Mouse (Mus musculus): Measurements from ENCODE around the gene Cers5. TPM values are rescaled to one million over a fixed set of nuclear protein-coding genes. Genes with fewer than 3 reads are reported as not detected.
"Not testable (repeated sequence)": the region's sequence is repeated elsewhere in the genome, so short reads cannot be mapped to it uniquely, and the experiment has no call there.

Cers5 gene
- total RNA-seq (2021) = 10 to 100 TPM; 54.3 to 57.0 TPM
- long read RNA-seq, experiment 1, transcript Cers5-201 (10 exons, 2,096 nt) = major isoform, 57 of 108 reads
- long read RNA-seq, experiment 1, partial matches to known transcripts = 2 of 108 reads
- long read RNA-seq, experiment 1, other reads (novel, unspliced or antisense) = 45 of 108 reads
- long read RNA-seq, experiment 2, transcript Cers5-201 (10 exons, 2,096 nt) = major isoform, 78 of 158 reads
- long read RNA-seq, experiment 2, partial matches to known transcripts = 3 of 158 reads
- long read RNA-seq, experiment 2, other reads (novel, unspliced or antisense) = 75 of 158 reads

DNA sequence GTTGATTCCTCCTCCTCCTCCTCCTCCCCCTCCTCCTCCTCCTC lies at the start of gene Cers5:
Gene Cers5 (minus strand): TSS at position 5 of the 44 bp plus-strand sequence.
- DNase-seq (ENCODE audit: low spot score in 2 of 2) = not testable (repeated sequence)

DNA sequence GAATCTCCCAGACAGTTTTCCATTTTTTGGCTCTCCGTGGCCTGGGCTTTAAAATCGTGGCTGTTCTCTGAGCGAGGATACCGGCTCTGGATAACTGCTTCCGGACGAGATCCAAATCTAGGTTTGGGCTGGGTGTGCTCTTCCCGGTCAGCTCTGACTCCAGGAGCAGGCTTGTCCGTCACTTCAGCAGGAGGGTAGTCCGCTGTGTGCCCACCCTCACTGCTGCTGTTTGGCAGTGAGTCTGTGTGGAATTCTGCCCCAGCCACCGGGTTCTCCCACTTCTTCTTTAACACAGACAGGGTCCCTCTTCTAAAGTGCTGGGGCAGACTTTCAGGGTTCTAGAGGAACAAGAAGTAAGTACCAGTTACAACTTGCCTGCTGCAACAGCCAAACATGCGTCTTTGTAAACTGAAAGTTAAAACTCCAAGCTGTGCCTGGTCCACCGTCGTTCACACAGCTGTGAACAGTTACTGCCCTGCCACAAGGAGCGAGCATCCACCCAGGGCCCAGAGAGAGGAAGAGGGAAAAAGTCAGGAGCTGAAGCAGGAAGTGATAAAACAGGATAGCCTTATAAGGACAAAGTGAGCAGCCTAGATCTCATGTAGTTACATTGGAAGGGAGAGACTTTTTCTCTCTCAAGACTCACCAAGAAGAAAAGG lies 47.1 kb upstream of the Cers5 start:
- no peak for DNase-seq (ENCODE audit: low spot score in 2 of 2)

GRCm38 (mm10) chr15:99819109-99819440 lies 46.4 kb upstream of the Cers5 start:
- no peak for DNase-seq (ENCODE audit: low spot score in 2 of 2)

- DNase-seq (ENCODE audit: low spot score in 2 of 2) = no peak
Measured at GRCm38 (mm10) chr15:99818321-99819108, 45.8 kb upstream of the Cers5 start.

GRCm38 (mm10) chr15:99817343-99818235 lies 44.9 kb upstream of the Cers5 start:
- no peak for DNase-seq (ENCODE audit: low spot score in 2 of 2)

DNA sequence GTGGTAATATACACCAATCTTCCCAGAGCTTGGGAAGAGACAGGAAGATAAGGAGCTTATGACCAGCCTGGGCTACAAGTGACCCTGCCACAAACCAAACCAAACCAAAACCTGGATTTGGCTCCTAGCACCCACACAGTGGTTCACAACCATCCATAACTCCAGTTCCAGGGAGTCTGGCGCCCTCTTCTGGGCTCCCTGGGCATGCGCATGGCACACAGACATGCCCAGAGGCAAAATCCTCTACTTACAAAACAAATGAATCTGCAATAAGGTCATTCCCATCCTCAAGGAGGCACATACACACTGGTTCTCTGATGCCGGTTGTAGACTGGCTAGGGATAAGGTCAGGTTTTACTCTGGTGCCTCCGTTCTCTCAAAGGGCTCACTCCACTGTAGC lies 43.3 kb upstream of the Cers5 start:
- DNase-seq (ENCODE audit: low spot score in 2 of 2) = no peak

GRCm38 (mm10) chr15:99814554-99815260 lies 42.0 kb upstream of the Cers5 start:
- no peak for DNase-seq (ENCODE audit: low spot score in 2 of 2)

DNA sequence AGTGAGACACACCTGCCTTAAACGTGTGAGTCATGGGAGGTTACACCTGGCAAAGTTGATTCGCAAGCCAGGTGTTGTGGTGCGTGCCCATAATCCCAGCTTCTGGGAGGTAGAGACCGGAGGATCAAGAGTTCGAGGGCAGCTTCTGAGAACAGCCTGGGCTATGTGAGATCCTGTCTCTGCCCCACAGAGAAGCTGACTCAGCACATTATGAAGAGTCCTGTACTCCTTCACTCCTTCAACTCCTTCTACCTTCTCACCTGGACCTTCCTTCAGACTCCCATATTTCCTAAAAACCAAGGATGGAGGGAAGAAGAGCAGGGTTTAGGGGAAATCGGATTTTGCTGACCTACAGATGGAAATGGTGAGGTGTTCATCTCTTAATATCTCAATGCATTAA lies 41.0 kb upstream of the Cers5 start:
- DNase-seq (ENCODE audit: low spot score in 2 of 2) = no peak

DNA sequence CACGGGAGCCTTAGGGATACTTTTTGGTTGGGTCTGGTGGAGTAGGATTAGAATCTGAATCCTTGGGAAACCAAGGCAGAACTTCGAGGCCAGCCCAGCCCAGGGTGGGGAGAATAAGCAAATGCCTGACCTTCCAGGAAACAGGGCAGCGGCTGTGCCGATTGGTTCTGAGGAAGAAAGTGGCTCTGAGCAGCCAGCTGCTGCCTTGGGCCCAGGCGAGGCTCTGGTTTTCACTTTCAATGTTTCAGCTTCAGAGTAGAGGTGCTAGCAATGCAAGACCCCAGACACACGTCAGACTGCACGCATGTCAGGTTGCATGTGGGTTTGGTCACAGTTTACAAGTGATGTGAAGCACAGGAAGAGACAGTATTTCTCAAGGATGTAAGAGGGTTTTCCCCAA lies 39.4 kb upstream of the Cers5 start:
- no peak for DNase-seq (ENCODE audit: low spot score in 2 of 2)

GRCm38 (mm10) chr15:99807776-99808735 lies 35.4 kb upstream of the Cers5 start:
- DNase-seq (ENCODE audit: low spot score in 2 of 2) = no peak

DNA sequence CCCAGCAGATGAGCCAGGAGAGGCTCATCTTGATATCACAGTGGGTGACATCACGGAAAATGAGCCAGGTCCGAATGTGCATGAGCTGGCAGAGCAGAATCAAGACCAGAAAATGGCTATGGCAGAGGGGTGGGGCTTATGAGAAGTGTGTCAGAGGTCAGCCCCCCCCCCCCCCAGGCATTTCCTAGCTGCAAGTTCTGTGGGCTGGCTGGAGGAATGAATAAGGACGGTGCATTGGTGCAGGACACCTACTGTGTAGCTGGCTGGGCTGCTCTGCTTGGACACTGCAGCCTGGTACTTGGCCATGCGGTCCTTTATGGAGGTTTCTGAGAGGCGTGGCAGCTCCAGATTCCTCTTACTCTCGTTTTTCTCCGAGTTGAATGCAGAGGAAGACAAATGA lies 33.5 kb upstream of the Cers5 start:
- DNase-seq (ENCODE audit: low spot score in 2 of 2) = no peak

- no peak for DNase-seq (ENCODE audit: low spot score in 2 of 2)
Measured at GRCm38 (mm10) chr15:99805673-99806072, 33.0 kb upstream of the Cers5 start.

GRCm38 (mm10) chr15:99803186-99803644 lies 30.5 kb upstream of the Cers5 start:
- DNase-seq (ENCODE audit: low spot score in 2 of 2) = no peak

- DNase-seq (ENCODE audit: low spot score in 2 of 2) = no peak
Measured at GRCm38 (mm10) chr15:99801885-99802572, 29.3 kb upstream of the Cers5 start.

- DNase-seq (ENCODE audit: low spot score in 2 of 2) = no peak
Measured at GRCm38 (mm10) chr15:99799706-99800105, 27.0 kb upstream of the Cers5 start.

DNA sequence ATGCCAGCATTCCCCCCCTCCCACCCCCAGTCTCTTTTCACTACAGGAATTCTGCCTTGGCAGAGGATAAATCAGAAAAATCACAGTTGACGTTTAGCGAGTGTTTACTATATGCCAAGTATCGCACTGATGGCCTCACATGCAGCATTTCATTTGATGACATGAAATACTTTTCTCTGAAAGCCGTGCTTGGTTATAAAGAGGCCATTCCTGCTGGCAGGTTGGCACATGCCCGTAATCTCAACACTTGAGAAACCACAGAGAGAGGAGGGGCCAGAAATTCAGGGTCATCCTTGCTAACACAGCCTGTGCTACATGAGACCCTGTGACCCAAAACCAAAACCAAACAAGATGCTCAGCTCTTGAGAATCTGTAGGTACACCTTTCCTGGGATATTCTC lies 25.2 kb upstream of the Cers5 start:
- no peak for DNase-seq (ENCODE audit: low spot score in 2 of 2)

- no peak for DNase-seq (ENCODE audit: low spot score in 2 of 2)
Measured at GRCm38 (mm10) chr15:99796735-99797134, 24.1 kb upstream of the Cers5 start.

DNA sequence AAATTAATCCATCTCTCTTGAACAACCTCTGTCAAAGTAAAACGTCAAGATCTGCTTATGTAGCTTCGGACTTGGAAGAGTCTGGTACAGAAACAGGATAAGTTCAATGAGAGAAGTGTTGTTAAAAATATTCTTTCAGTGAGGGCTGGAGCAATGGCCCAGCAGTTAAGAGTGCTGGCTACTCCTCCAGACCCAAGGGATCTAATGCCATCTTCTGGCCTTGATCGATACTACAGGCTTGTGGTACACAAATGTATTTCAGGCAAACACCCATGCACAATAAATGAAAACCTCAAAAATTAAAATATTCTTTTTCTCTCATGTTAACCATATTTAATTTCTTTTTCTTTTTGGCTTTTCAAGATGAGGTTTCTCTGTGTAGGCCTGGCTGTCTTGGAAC lies 23.4 kb upstream of the Cers5 start:
- no peak for DNase-seq (ENCODE audit: low spot score in 2 of 2)

GRCm38 (mm10) chr15:99792221-99792815 lies 19.6 kb upstream of the Cers5 start:
- no peak for DNase-seq (ENCODE audit: low spot score in 2 of 2)
